Comparison of ENCODE assay signal across 13 mouse cellular contexts in genomic region chr13:117334125-117334524, GRCm38 (mm10).
DNase-seq lines count a peak whose midpoint lies in the region; ATAC-seq and TF ChIP-seq lines count a peak whose summit lies in the region.
"Had no signal": no experiment of that assay in that cellular context is flagged by ENCODE, and none has a peak within 500 bp of the region (broad histone marks: within the 10 kb centered on the region; RNA-seq: fewer than 3 reads in every experiment).

No protein-coding gene starts in this region.

- no peaks in the 10 kb centered on the region for H3K9me3 ChIP-seq in forebrain, postnatal 0 days (ENCODE audit: low read length)
- no peaks in the 10 kb centered on the region for H3K9me3 ChIP-seq in forebrain, embryonic 16.5 days (ENCODE audit: control insufficient read depth, low read length)
- no peaks in the 10 kb centered on the region for H3K9me3 ChIP-seq in lung, embryonic 14.5 days (ENCODE audit: low read depth, low read length)
- H3K9me3 ChIP-seq in midbrain, postnatal 0 days (ENCODE audit: low read length) = no peaks in the 10 kb centered on the region
- H3K9me3 ChIP-seq in kidney, embryonic 15.5 days (replicated peaks) = no peaks in the 10 kb centered on the region
- H3K9me3 ChIP-seq: limb, embryonic 12.5 days; midbrain, embryonic 12.5 days had no signal

- TF ChIP-seq CTCF in forebrain, postnatal 0 days (IDR thresholded peaks at IDR 0.05; ENCODE audit: low read depth) = peak; percentile 76
- peak; percentile 67 for TF ChIP-seq CTCF in lung, embryonic 14.5 days (IDR thresholded peaks at IDR 0.05; ENCODE audit: low read depth)
- TF ChIP-seq CTCF in midbrain, postnatal 0 days (IDR thresholded peaks at IDR 0.05) = peak; percentile 86

- DNase-seq in forebrain, postnatal 0 days = peak; percentile 73
- DNase-seq in lung, embryonic 14.5 days = peak; percentile 77
- DNase-seq in lung, adult 18-20 months = no peak
- peak; percentile 60 for DNase-seq in adipocyte (ENCODE audit: low spot score)
- DNase-seq in midbrain, postnatal 0 days (ENCODE audit: low spot score) = peak; percentile 58
- DNase-seq in urinary bladder, postnatal 10 days (ENCODE audit: low spot score) = no peak
- DNase-seq: kidney, adult 8-10 months; thymus, adult 18-20 months had no signal

- no peaks in the 10 kb centered on the region for H3K4me1 ChIP-seq in forebrain, postnatal 0 days (ENCODE audit: insufficient read depth)
- no peaks in the 10 kb centered on the region for H3K4me1 ChIP-seq in forebrain, embryonic 16.5 days (replicated peaks; ENCODE audit: control insufficient read depth, insufficient read depth, low read length)
- no peaks in the 10 kb centered on the region for H3K4me1 ChIP-seq in lung, embryonic 14.5 days (ENCODE audit: insufficient read depth)
- no peaks in the 10 kb centered on the region for H3K4me1 ChIP-seq in midbrain, postnatal 0 days (ENCODE audit: insufficient read depth, low read length)
- no peaks in the 10 kb centered on the region for H3K4me1 ChIP-seq in kidney, embryonic 15.5 days
- H3K4me1 ChIP-seq: limb, embryonic 12.5 days; midbrain, embryonic 12.5 days had no signal

- no peaks in the 10 kb centered on the region for H3K27me3 ChIP-seq in forebrain, postnatal 0 days (ENCODE audit: insufficient read depth, low read length)
- no peaks in the 10 kb centered on the region for H3K27me3 ChIP-seq in forebrain, embryonic 16.5 days (replicated peaks; ENCODE audit: control insufficient read depth, insufficient read depth, low read length)
- H3K27me3 ChIP-seq in lung, embryonic 14.5 days (ENCODE audit: insufficient read depth, low read length) = no peaks in the 10 kb centered on the region
- H3K27me3 ChIP-seq in midbrain, postnatal 0 days (ENCODE audit: insufficient read depth, low read length) = no peaks in the 10 kb centered on the region
- no peaks in the 10 kb centered on the region for H3K27me3 ChIP-seq in kidney, embryonic 15.5 days
- H3K27me3 ChIP-seq: limb, embryonic 12.5 days; midbrain, embryonic 12.5 days had no signal

- no peak overlapping the region for H3K4me2 ChIP-seq in forebrain, postnatal 0 days (ENCODE audit: low read depth)
- no peak overlapping the region for H3K4me2 ChIP-seq in forebrain, embryonic 16.5 days (ENCODE audit: low read length)
- H3K4me2 ChIP-seq in lung, embryonic 14.5 days = no peak overlapping the region
- H3K4me2 ChIP-seq in midbrain, postnatal 0 days (ENCODE audit: low read depth, low read length, poor library complexity, severe bottlenecking) = no peak overlapping the region
- no peak overlapping the region for H3K4me2 ChIP-seq in kidney, embryonic 15.5 days
- H3K4me2 ChIP-seq: limb, embryonic 12.5 days; midbrain, embryonic 12.5 days had no signal

- WGBS in forebrain, postnatal 0 days = 21% methylated on average over 1 of the region's 1 CpGs
- WGBS in forebrain, embryonic 16.5 days = 18% methylated on average over 1 of the region's 1 CpGs
- WGBS in lung, embryonic 14.5 days = 13% methylated on average over 1 of the region's 1 CpGs
- 23% methylated on average over 1 of the region's 1 CpGs for WGBS in midbrain, postnatal 0 days
- 13% methylated on average over 1 of the region's 1 CpGs for WGBS in kidney, embryonic 15.5 days

- ATAC-seq in forebrain, postnatal 0 days = peak; percentile 38; the same call in 1 of the 2 replicates
- no peak for ATAC-seq in forebrain, embryonic 16.5 days
- no peak for ATAC-seq in lung, embryonic 14.5 days (ENCODE audit: insufficient read depth)
- no peak for ATAC-seq in midbrain, postnatal 0 days (ENCODE audit: low FRiP score)
- ATAC-seq in kidney, embryonic 15.5 days (replicated peaks; ENCODE audit: low FRiP score) = no peak

- no peak overlapping the region for H3K27ac ChIP-seq in forebrain, postnatal 0 days (ENCODE audit: low read depth, low read length)
- H3K27ac ChIP-seq in forebrain, embryonic 16.5 days (ENCODE audit: low read length) = no peak overlapping the region
- no peak overlapping the region for H3K27ac ChIP-seq in lung, embryonic 14.5 days (ENCODE audit: low read depth)
- no peak overlapping the region for H3K27ac ChIP-seq in midbrain, postnatal 0 days (ENCODE audit: low read depth, low read length)
- H3K27ac ChIP-seq in kidney, embryonic 15.5 days = no peak overlapping the region
- H3K27ac ChIP-seq: limb, embryonic 12.5 days; midbrain, embryonic 12.5 days had no signal

- no peak overlapping the region for H3K9ac ChIP-seq in forebrain, postnatal 0 days
- no peak overlapping the region for H3K9ac ChIP-seq in forebrain, embryonic 16.5 days (replicated peaks; ENCODE audit: low read depth, low read length)
- no peak overlapping the region for H3K9ac ChIP-seq in lung, embryonic 14.5 days
- no peak overlapping the region for H3K9ac ChIP-seq in midbrain, postnatal 0 days (replicated peaks; ENCODE audit: low read length, poor library complexity, severe bottlenecking)
- H3K9ac ChIP-seq in kidney, embryonic 15.5 days = no peak overlapping the region
- H3K9ac ChIP-seq: limb, embryonic 12.5 days; midbrain, embryonic 12.5 days had no signal

- H3K4me3 ChIP-seq in forebrain, postnatal 0 days (ENCODE audit: low read depth, low read length) = no peak overlapping the region
- H3K4me3 ChIP-seq in forebrain, embryonic 16.5 days (replicated peaks; ENCODE audit: low read length) = no peak overlapping the region
- no peak overlapping the region for H3K4me3 ChIP-seq in lung, embryonic 14.5 days (ENCODE audit: low read depth, low read length)
- H3K4me3 ChIP-seq in midbrain, postnatal 0 days (ENCODE audit: low read depth, low read length) = no peak overlapping the region
- H3K4me3 ChIP-seq in kidney, embryonic 15.5 days (replicated peaks) = no peak overlapping the region
- H3K4me3 ChIP-seq: erythroblast, embryonic 14.5 days; limb, embryonic 12.5 days; midbrain, embryonic 12.5 days had no signal

- H3K36me3 ChIP-seq in forebrain, postnatal 0 days (ENCODE audit: insufficient read depth) = no peaks in the 10 kb centered on the region
- no peaks in the 10 kb centered on the region for H3K36me3 ChIP-seq in forebrain, embryonic 16.5 days (ENCODE audit: control insufficient read depth, insufficient read depth)
- H3K36me3 ChIP-seq in lung, embryonic 14.5 days (ENCODE audit: insufficient read depth) = no peaks in the 10 kb centered on the region
- H3K36me3 ChIP-seq in midbrain, postnatal 0 days (ENCODE audit: insufficient read depth, low read length) = no peaks in the 10 kb centered on the region
- no peaks in the 10 kb centered on the region for H3K36me3 ChIP-seq in kidney, embryonic 15.5 days
- H3K36me3 ChIP-seq: limb, embryonic 12.5 days; midbrain, embryonic 12.5 days had no signal

Comparison
In these comparisons a context has a peak if more than half of its experiments do, and no peak if none do; other contexts are left out.
1. DNase-seq: peak in forebrain, postnatal 0 days (single experiment), lung, embryonic 14.5 days (single experiment), adipocyte (single experiment) and midbrain, postnatal 0 days (single experiment); none in lung, adult 18-20 months (0 of 2) and urinary bladder, postnatal 10 days (single experiment).
2. Peak in every context shown above with its lines, with median percentiles within 50 percentile points of each other: CTCF ChIP-seq.